In the genomic region with DNA sequence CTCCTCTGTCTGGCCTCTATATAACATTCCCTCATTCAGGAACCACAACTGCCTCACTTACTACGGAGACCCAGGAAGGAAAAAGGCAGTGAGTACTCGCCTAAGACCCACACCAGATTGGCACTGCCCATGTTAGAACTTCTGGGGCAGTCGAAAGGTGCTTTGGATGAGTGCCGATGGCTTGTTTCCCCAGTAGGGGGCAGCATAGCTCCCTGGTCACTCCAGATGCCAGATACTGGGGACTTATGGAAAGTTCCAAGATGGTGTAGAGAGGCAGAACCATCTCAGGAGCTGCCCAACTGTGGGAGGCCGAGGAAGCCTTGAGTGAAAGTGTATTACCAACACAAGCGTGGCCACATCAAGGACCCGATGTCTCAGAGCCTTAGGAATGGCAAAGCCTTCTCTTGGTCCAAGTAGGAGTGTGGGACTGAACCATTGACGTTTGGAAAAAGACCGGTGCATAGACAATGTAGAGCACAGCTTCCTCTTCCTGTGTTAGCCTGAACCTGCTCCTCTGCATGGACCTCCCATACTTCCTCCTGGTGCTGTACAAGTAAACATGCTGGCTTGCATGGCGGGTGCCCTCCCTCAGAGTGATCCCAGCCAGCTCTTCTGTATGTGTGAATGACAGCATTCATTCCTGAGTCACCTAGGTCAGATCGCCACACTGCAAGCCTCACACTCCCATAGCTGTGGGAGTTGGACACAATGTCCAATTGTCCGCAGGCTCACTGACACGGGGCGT, we compare ENCODE assay signal across 8 mouse cellular contexts.
DNase-seq lines count a peak whose midpoint lies in the region; ATAC-seq and TF ChIP-seq lines count a peak whose summit lies in the region.
"Had no signal": no experiment of that assay in that cellular context is flagged by ENCODE, and none has a peak within 500 bp of the region (broad histone marks: within the 10 kb centered on the region; RNA-seq: fewer than 3 reads in every experiment).

No protein-coding gene starts in this region.

- 66% methylated on average over 14 of the region's 14 CpGs for WGBS in liver, embryonic 11.5 days
- WGBS in embryonic facial prominence, embryonic 11.5 days = 64% methylated on average over 14 of the region's 14 CpGs
- 79% methylated on average over 14 of the region's 14 CpGs for WGBS in cerebellum, adult 2 months

- H3K9ac ChIP-seq in liver, embryonic 11.5 days (ENCODE audit: low read depth, low read length) = no peak overlapping the region
- no peak overlapping the region for H3K9ac ChIP-seq in embryonic facial prominence, embryonic 11.5 days (replicated peaks; ENCODE audit: low read length)

- H3K9me3 ChIP-seq in liver, embryonic 11.5 days (ENCODE audit: control insufficient read depth, low read length) = no peaks in the 10 kb centered on the region
- H3K9me3 ChIP-seq in embryonic facial prominence, embryonic 11.5 days (replicated peaks; ENCODE audit: control insufficient read depth, low read length) = no peaks in the 10 kb centered on the region

- H3K27ac ChIP-seq in liver, embryonic 11.5 days (ENCODE audit: low read depth, low read length) = no peak overlapping the region
- no peak overlapping the region for H3K27ac ChIP-seq in embryonic facial prominence, embryonic 11.5 days (replicated peaks; ENCODE audit: low read depth, low read length)
- H3K27ac ChIP-seq in cerebellum, adult 2 months (ENCODE audit: insufficient read depth, low read length) = no peak overlapping the region

- ATAC-seq in liver, embryonic 11.5 days (replicated peaks; ENCODE audit: low FRiP score) = no peak
- no peak for ATAC-seq in embryonic facial prominence, embryonic 11.5 days (replicated peaks; ENCODE audit: insufficient number of reproducible peaks, low FRiP score, low TSS enrichment, low read depth)

- TF ChIP-seq CTCF in cerebellum, adult 2 months (IDR thresholded peaks at IDR 0.05; ENCODE audit: borderline replicate concordance, insufficient read depth, low read depth, low read length) = no peak

- no peaks in the 10 kb centered on the region for H3K36me3 ChIP-seq in liver, embryonic 11.5 days (ENCODE audit: control insufficient read depth, insufficient read depth, low read length)
- H3K36me3 ChIP-seq in embryonic facial prominence, embryonic 11.5 days (replicated peaks; ENCODE audit: control insufficient read depth, insufficient read depth, low read depth, low read length) = no peaks in the 10 kb centered on the region

- no peak for TF ChIP-seq POLR2A in cerebellum, adult 2 months (IDR thresholded peaks at IDR 0.05; ENCODE audit: borderline replicate concordance, insufficient read depth, low read length)

- no peak overlapping the region for H3K4me3 ChIP-seq in liver, embryonic 11.5 days (ENCODE audit: low read depth, low read length)
- H3K4me3 ChIP-seq in embryonic facial prominence, embryonic 11.5 days (ENCODE audit: low read depth, low read length) = no peak overlapping the region
- no peak overlapping the region for H3K4me3 ChIP-seq in cerebellum, adult 2 months (replicated peaks; ENCODE audit: insufficient read depth, low read depth, low read length)

- H3K4me2 ChIP-seq in liver, embryonic 11.5 days = no peak overlapping the region
- H3K4me2 ChIP-seq in embryonic facial prominence, embryonic 11.5 days (ENCODE audit: low read depth, low read length) = no peak overlapping the region

- peaks cover 28% of the 10 kb centered on the region for H3K27me3 ChIP-seq in liver, embryonic 11.5 days (replicated peaks; ENCODE audit: control insufficient read depth, insufficient read depth, low read length)
- H3K27me3 ChIP-seq in embryonic facial prominence, embryonic 11.5 days (ENCODE audit: control insufficient read depth, insufficient read depth, low read length) = peaks cover 17% of the 10 kb centered on the region
- H3K27me3 ChIP-seq in cerebellum, adult 2 months (ENCODE audit: control insufficient read depth, insufficient read depth, low read length) = no peaks in the 10 kb centered on the region

- peak; percentile 44 for DNase-seq in liver
- DNase-seq in liver, embryonic 11.5 days (ENCODE audit: low spot score) = no peak
- peak; percentile 78 for DNase-seq in ZHBTc4 (ENCODE audit: low read depth, low spot score)
- peak; percentile 51 for DNase-seq in embryonic facial prominence, embryonic 11.5 days (ENCODE audit: low spot score)
- DNase-seq in retina, embryonic 14.5 days (ENCODE audit: low spot score) = peak; percentile 74
- DNase-seq in cerebellum, adult 11 months = no peak
- DNase-seq in cerebellum, adult 2 months = no peak
- DNase-seq: cerebellum, adult 11-12 months had no signal

- 0 out of 2 replicates have a peak, but pooled peaks cover 3% of the 10 kb centered on the region for H3K4me1 ChIP-seq in liver, embryonic 11.5 days (replicated peaks; ENCODE audit: control insufficient read depth, insufficient read depth, low read length)
- H3K4me1 ChIP-seq in embryonic facial prominence, embryonic 11.5 days (ENCODE audit: control insufficient read depth, insufficient read depth, low read length) = peaks cover 6% of the 10 kb centered on the region
- H3K4me1 ChIP-seq in cerebellum, adult 2 months (ENCODE audit: control insufficient read depth, insufficient read depth, low read length) = 0 out of 2 replicates have a peak, but pooled peaks cover 3% of the 10 kb centered on the region

Comparison
In these comparisons a context has a peak if more than half of its experiments do, and no peak if none do; other contexts are left out.
1. DNase-seq: peak in liver (single experiment), ZHBTc4 (single experiment), embryonic facial prominence, embryonic 11.5 days (single experiment) and retina, embryonic 14.5 days (single experiment); none in liver, embryonic 11.5 days (single experiment), cerebellum, adult 11 months (single experiment) and cerebellum, adult 2 months (0 of 2).